Mouse (Mus musculus): ENCODE results near the gene Fmo1.
"Not testable (repeated sequence)": the region's sequence is repeated elsewhere in the genome, so short reads cannot be mapped to it uniquely, and the experiment has no call there.

Gene Fmo1

DNA sequence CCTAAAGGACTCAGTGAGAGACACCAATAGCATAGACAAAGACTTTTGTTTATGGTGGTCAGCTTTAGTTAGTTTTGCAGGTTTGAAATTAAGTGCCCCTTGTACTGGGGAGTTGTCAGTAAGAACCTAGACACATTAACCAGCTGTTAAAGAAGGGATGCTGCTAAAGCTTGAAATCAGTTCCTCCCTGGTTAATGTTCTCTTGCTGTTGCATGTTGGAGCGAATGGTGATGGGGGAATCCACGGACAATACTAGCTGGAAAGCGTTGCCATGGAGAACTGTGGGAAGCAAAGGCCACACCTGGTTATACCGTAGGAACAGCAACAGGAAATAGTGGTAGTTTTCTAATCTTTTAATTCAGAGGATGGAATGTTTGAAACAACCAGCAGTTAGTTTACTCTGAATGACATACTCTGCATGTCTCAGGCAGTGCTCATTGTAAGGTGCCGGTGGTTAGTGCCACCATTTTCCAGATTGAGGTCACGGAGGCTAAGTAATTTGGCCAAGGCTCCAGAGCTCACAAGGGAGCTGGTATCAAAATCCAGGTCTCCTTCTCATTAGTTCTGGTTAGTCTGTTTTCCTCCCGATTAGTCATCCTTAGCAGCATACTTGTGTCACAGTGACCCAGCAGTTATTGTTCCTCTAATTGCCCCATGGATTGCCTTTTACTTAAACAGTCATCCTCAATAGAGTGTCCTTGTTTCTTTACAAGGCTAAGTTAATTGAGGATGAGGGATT, 73.9 kb downstream of the Fmo1 start:
- no peak for DNase-seq (ENCODE audit: low read depth, low spot score)

GRCm38 (mm10) chr1:162785222-162785621, 81.2 kb downstream of the Fmo1 start:
- DNase-seq (ENCODE audit: low read depth, low spot score) = no peak

- DNase-seq (ENCODE audit: low read depth, low spot score) = no peak
Observed at GRCm38 (mm10) chr1:162783669-162784248, 82.7 kb downstream of the Fmo1 start.

- not testable (repeated sequence) for DNase-seq (ENCODE audit: low read depth, low spot score)
Observed at GRCm38 (mm10) chr1:162781035-162781434, 85.4 kb downstream of the Fmo1 start.
